16 mouse cellular contexts compared by ENCODE assay signal in the genomic region with DNA sequence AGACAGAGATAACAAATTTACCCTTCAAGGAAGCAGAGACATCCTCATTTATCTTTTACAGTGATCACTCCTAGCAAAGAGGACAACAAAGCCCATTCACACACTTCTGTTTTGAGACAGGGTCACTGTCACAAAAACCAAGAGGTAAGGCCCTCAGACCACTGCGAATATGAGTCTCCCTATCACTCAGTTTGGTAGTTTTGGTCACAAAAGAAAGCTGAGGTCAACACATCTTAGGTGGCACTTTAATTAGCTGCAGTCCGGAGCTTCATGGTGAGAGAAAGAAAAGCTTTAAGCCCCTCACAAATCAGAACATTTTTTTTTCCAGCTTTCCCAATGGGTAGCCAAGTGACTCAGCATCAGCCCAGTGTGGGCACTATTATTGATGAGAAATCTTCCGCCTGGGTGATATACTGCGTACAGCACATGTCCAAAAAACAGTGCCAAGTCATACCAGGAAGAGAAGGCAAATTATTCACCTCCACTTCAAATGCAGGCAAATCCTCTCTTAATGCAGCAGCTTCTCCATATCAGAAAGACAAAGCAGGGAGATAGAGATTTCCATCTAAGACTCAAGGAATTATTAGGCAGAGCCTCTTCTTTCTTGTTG.
A peak's percentile ranks its signal among the peaks of the same experiment; 100 is the strongest.
DNase-seq lines count a peak whose midpoint lies in the region; ATAC-seq and TF ChIP-seq lines count a peak whose summit lies in the region.
"Had no signal": no experiment of that assay in that cellular context is flagged by ENCODE, and none has a peak within 500 bp of the region (broad histone marks: within the 10 kb centered on the region; RNA-seq: fewer than 3 reads in every experiment).

No protein-coding gene starts in this region.

- ATAC-seq in hindbrain, embryonic 11.5 days (ENCODE audit: low FRiP score): peak; percentile 67; the same call in 1 of the 2 replicates
- ATAC-seq in hindbrain, embryonic 12.5 days (ENCODE audit: low FRiP score): no peak
- peak; percentile 62; the same call in 1 of the 2 replicates for ATAC-seq in midbrain, postnatal 0 days (ENCODE audit: low FRiP score)
- ATAC-seq: activated CD4-positive, CD25-positive, alpha-beta regulatory T cell, adult 4 months; intestine, postnatal 0 days had no signal

- 35% methylated on average over 4 of the region's 4 CpGs for WGBS in hindbrain, embryonic 11.5 days
- WGBS in hindbrain, embryonic 10.5 days: 41% methylated on average over 4 of the region's 4 CpGs
- WGBS in hindbrain, embryonic 12.5 days: 37% methylated on average over 4 of the region's 4 CpGs
- 24% methylated on average over 4 of the region's 4 CpGs for WGBS in midbrain, postnatal 0 days

- no peaks in the 10 kb centered on the region for H3K36me3 ChIP-seq in hindbrain, embryonic 11.5 days (ENCODE audit: control insufficient read depth, insufficient read depth, low read length)
- H3K36me3 ChIP-seq in hindbrain, embryonic 10.5 days: no peaks in the 10 kb centered on the region
- H3K36me3 ChIP-seq in hindbrain, embryonic 12.5 days: no peaks in the 10 kb centered on the region
- no peaks in the 10 kb centered on the region for H3K36me3 ChIP-seq in midbrain, postnatal 0 days (ENCODE audit: insufficient read depth, low read length)
- H3K36me3 ChIP-seq: embryonic facial prominence, embryonic 13.5 days; G1E; heart, embryonic 12.5 days; liver, embryonic 13.5 days; neural tube, embryonic 12.5 days had no signal

- H3K27me3 ChIP-seq in hindbrain, embryonic 11.5 days (ENCODE audit: control insufficient read depth, insufficient read depth, low read length): no peaks in the 10 kb centered on the region
- peaks cover 13% of the 10 kb centered on the region; the same call in 1 of the 2 replicates for H3K27me3 ChIP-seq in hindbrain, embryonic 10.5 days (ENCODE audit: insufficient read depth, poor library complexity, severe bottlenecking)
- no peaks in the 10 kb centered on the region for H3K27me3 ChIP-seq in hindbrain, embryonic 12.5 days
- no peaks in the 10 kb centered on the region for H3K27me3 ChIP-seq in midbrain, postnatal 0 days (ENCODE audit: insufficient read depth, low read length)
- H3K27me3 ChIP-seq: heart, embryonic 12.5 days; liver, embryonic 13.5 days; neural tube, embryonic 12.5 days had no signal

- no peaks in the 10 kb centered on the region for H3K4me1 ChIP-seq in hindbrain, embryonic 11.5 days (replicated peaks; ENCODE audit: control insufficient read depth, insufficient read depth, low read length)
- no peaks in the 10 kb centered on the region for H3K4me1 ChIP-seq in hindbrain, embryonic 10.5 days (replicated peaks)
- H3K4me1 ChIP-seq in hindbrain, embryonic 12.5 days: no peaks in the 10 kb centered on the region
- H3K4me1 ChIP-seq in midbrain, postnatal 0 days (ENCODE audit: insufficient read depth, low read length): no peaks in the 10 kb centered on the region
- H3K4me1 ChIP-seq: embryonic facial prominence, embryonic 13.5 days; heart, embryonic 12.5 days; liver, embryonic 13.5 days; neural tube, embryonic 12.5 days had no signal

- no peak overlapping the region for H3K4me3 ChIP-seq in hindbrain, embryonic 11.5 days (ENCODE audit: low read depth, low read length)
- no peak overlapping the region for H3K4me3 ChIP-seq in hindbrain, embryonic 10.5 days
- no peak overlapping the region for H3K4me3 ChIP-seq in hindbrain, embryonic 12.5 days
- no peak overlapping the region for H3K4me3 ChIP-seq in midbrain, postnatal 0 days (ENCODE audit: low read depth, low read length)
- H3K4me3 ChIP-seq: embryonic facial prominence, embryonic 13.5 days; heart, embryonic 12.5 days; liver, embryonic 13.5 days; neural tube, embryonic 12.5 days had no signal

- DNase-seq in hindbrain, embryonic 11.5 days (ENCODE audit: low spot score): no peak
- no peak for DNase-seq in hindbrain, embryonic 10.5 days (ENCODE audit: low spot score)
- peak; percentile 80 for DNase-seq in cerebellum, adult 9-11 months
- peak; percentile 60 for DNase-seq in midbrain, postnatal 0 days (ENCODE audit: low spot score)
- no peak for DNase-seq in spleen, postnatal 36 days (ENCODE audit: low spot score in 2 of 2)
- DNase-seq in B cell, adult 2 months: no peak
- no peak for DNase-seq in urinary bladder, adult 2 months (ENCODE audit: low spot score)
- DNase-seq: liver, embryonic 13.5 days; right cerebral cortex, postnatal 25 days had no signal

- no peak for TF ChIP-seq CTCF in midbrain, postnatal 0 days (IDR thresholded peaks at IDR 0.05)

- H3K9ac ChIP-seq in hindbrain, embryonic 11.5 days (ENCODE audit: low read depth, low read length): no peak overlapping the region
- no peak overlapping the region for H3K9ac ChIP-seq in hindbrain, embryonic 12.5 days
- H3K9ac ChIP-seq in midbrain, postnatal 0 days (replicated peaks; ENCODE audit: low read length, poor library complexity, severe bottlenecking): no peak overlapping the region
- H3K9ac ChIP-seq: embryonic facial prominence, embryonic 13.5 days; heart, embryonic 12.5 days; liver, embryonic 13.5 days; neural tube, embryonic 12.5 days had no signal

- no peak overlapping the region for H3K27ac ChIP-seq in hindbrain, embryonic 11.5 days (ENCODE audit: low read depth, low read length)
- H3K27ac ChIP-seq in hindbrain, embryonic 10.5 days: no peak overlapping the region
- H3K27ac ChIP-seq in hindbrain, embryonic 12.5 days: peak overlapping the region; percentile 2; the same call in 1 of the 2 replicates
- 0 out of 2 replicates have a peak overlapping the region, but pooled peaks have one; percentile 32 for H3K27ac ChIP-seq in midbrain, postnatal 0 days (ENCODE audit: low read depth, low read length)
- H3K27ac ChIP-seq: embryonic facial prominence, embryonic 13.5 days; liver, embryonic 13.5 days; neural tube, embryonic 12.5 days had no signal

- H3K4me2 ChIP-seq in hindbrain, embryonic 11.5 days (replicated peaks; ENCODE audit: low read depth, low read length): no peak overlapping the region
- no peak overlapping the region for H3K4me2 ChIP-seq in hindbrain, embryonic 12.5 days (replicated peaks)
- H3K4me2 ChIP-seq in midbrain, postnatal 0 days (ENCODE audit: low read depth, low read length, poor library complexity, severe bottlenecking): no peak overlapping the region
- H3K4me2 ChIP-seq: embryonic facial prominence, embryonic 13.5 days; heart, embryonic 12.5 days; liver, embryonic 13.5 days; neural tube, embryonic 12.5 days had no signal

- no peaks in the 10 kb centered on the region for H3K9me3 ChIP-seq in hindbrain, embryonic 11.5 days (ENCODE audit: control insufficient read depth, low read length)
- no peaks in the 10 kb centered on the region for H3K9me3 ChIP-seq in hindbrain, embryonic 10.5 days
- H3K9me3 ChIP-seq in hindbrain, embryonic 12.5 days (replicated peaks): no peaks in the 10 kb centered on the region
- no peaks in the 10 kb centered on the region for H3K9me3 ChIP-seq in midbrain, postnatal 0 days (ENCODE audit: low read length)
- H3K9me3 ChIP-seq: embryonic facial prominence, embryonic 13.5 days; G1E; heart, embryonic 12.5 days; liver, embryonic 13.5 days; neural tube, embryonic 12.5 days had no signal

Comparison
In these comparisons a context has a peak if more than half of its experiments do, and no peak if none do; other contexts are left out.
1. H3K27ac ChIP-seq: peak in hindbrain, embryonic 12.5 days (single experiment) and midbrain, postnatal 0 days (single experiment); none in hindbrain, embryonic 11.5 days (single experiment) and hindbrain, embryonic 10.5 days (single experiment).
2. DNase-seq: peak in cerebellum, adult 9-11 months (single experiment) and midbrain, postnatal 0 days (single experiment); none in hindbrain, embryonic 11.5 days (single experiment), hindbrain, embryonic 10.5 days (single experiment), spleen, postnatal 36 days (0 of 2), B cell, adult 2 months (0 of 2) and urinary bladder, adult 2 months (single experiment).